Mouse (Mus musculus): ENCODE results near the gene Ubald1.
A peak's percentile ranks its signal among the peaks of the same experiment; 100 is the strongest.

Ubald1 gene

DNA sequence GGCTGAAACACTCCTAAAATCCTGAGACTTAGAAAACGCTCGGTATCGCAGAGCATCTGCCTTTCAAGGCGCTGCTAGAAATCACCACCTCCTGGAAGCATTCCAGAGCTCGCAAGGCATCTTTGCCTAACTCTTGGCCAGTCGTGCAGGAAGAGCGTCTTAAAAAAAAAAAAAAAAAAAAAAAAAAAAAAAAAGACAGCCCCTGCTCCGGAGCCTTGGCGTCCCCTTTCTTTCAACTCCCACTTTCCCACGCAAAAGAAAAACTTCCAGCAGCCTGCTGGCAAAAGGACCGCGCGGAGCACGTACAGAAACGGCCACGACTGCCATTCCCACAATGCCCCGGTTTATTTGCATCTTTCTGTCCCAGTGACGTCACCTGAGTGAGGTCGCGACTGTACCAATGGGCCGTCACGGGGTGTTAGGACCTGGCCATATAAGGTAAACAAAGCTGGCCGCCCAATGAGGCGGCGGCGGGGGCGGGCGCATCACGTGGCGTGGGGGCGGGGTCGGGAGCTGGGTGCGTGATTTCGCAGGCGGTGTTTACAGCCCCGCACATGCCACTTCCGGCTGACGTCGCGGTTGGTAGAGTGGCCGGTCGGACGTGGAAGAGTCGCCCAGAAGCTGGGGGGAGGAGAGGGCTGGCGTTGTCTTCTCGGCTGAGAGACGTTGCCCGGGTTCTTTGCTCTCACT lies at the start of gene Ubald1:
Ubald1 (minus strand) TSS at position 180 of the 690 bp plus-strand sequence.
- peak; percentile 96 for DNase-seq (ENCODE audit: low read depth, low spot score)

DNA sequence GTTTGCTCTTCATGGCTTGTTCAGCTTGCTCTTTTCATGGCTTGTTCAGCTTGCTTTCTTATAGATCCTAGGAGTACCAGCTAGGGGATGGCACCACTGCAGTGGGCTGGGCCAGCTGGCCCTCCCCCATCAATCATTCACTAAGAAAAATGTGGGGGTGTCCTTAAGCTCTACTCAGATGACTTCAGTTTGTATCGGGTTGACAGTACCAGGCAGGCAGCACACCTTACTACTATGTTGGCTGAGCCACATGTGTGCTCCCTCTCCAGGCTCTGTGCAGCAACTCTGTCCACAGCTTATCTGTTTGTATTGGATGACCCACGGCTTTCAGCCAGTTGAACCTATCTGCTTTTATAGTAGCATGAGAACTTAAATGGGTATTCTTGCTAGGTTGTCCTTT lies 48.4 kb upstream of the Ubald1 start:
- no peak for DNase-seq (ENCODE audit: low read depth, low spot score)

DNA sequence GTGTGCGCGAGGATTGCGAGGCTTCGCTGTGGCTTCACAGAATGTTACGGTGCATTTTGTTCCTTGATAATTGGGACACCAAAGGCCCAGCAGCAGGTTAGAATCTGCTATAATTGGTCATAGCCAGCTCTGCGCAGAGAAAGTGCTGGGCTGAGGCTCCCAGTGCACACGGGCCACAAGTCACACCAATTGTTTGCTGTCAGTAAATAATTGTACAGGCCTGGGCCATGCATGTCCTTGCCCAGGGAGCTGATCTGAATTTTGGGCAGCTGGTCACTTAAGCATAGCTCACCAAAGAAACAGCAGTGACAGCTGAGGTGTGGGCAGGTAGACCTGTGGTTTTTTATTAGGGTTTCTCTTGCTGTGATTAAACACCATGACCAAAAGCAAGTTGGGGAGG lies 47.9 kb upstream of the Ubald1 start:
- DNase-seq (ENCODE audit: low read depth, low spot score) = no peak

DNA sequence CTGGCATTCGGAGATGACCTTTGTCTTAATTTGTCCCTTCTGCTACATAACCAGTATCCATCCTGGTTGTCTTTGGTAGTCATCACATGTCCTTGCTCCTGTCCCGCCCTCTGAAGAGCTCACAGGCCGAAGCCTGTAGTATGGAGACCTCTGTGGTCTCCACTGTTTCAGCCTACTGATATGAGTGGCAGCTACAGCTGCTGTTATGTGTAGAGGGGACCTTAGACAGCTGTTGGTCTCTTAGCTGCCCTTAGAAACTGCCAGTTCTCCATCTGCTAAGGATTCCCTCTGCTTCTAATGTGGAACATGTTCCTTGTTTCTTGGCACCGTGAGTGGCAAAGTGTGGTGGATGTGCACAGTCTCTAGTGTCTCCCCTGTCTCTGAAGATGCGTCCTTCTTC lies 43.9 kb upstream of the Ubald1 start:
- DNase-seq (ENCODE audit: low read depth, low spot score) = no peak

DNA sequence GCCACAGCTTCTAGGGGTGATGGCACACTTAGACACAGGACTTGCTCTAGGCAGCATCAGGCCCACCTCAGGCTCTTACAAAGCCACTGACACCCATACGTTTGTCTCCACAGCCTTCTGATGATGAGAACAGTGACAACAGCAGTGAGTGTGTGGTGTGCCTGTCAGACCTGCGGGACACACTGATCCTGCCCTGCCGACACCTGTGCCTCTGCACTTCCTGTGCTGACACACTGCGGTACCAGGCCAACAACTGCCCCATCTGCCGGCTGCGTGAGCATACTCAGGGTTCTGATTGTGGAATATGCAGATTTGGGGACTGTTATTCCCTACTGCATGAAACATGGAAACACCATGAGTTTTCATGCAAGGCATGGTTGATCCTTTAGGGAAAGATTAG lies 42.4 kb upstream of the Ubald1 start:
- no peak for DNase-seq (ENCODE audit: low read depth, low spot score)

DNA sequence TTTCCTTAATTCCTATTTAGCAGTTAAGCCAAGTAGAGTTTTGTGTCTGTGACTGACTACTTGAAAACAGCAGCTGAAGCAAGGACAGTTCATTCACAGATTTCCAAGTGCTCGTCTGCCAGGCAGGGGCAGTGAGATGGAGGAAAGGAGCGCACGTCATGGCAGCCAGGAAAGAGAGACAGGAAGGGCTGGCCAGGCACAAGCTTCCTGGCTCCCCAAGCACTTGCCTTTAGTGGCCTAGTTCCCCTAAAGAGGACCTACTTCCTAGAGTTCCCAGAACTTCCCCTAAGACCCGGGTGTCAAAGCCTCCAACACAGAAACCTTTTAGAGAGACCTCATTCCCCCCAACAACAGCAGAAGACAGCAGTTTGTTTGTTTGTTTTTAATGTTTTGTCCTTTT lies 40.4 kb upstream of the Ubald1 start:
- no peak for DNase-seq (ENCODE audit: low read depth, low spot score)

DNA sequence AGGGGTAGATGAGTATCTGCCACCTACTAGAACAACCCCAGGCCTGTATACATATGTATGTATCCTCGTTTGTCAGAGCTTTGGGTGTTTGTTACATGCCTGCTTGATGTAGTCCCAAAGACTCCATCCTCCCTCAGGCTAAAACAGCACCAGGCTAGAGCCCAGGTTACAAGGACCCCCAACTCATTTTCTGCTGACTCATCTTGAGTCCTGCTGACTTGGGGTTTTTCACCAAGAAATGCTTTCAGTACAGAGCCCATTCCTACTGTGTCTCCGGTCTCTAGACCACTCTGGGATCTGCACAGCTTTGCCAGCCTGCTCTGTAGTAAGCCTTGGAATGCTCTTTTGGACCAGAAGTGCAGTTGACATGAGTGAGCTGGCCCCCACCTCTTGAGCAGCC lies 36.5 kb upstream of the Ubald1 start:
- no peak for DNase-seq (ENCODE audit: low read depth, low spot score)

DNA sequence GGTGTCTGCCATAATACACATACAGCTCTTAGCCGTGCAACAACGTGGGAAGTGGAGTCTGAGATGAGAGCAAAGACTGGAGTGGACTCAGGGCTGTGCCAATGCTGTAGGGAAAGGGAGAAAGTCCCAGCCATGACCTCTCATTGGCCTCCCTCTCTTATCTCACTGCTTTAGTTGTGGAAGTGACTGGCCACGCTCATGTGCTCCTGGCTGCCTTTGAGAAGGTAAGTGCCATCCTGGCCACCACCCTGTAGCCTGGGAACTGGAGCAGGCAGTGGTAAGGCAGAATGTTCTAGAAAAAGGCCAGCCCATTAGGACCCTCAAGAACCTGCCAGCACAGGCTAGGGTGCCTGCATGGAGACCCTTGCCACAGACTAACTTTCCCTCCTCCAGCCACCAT lies 35.8 kb upstream of the Ubald1 start:
- no peak for DNase-seq (ENCODE audit: low read depth, low spot score)

DNA sequence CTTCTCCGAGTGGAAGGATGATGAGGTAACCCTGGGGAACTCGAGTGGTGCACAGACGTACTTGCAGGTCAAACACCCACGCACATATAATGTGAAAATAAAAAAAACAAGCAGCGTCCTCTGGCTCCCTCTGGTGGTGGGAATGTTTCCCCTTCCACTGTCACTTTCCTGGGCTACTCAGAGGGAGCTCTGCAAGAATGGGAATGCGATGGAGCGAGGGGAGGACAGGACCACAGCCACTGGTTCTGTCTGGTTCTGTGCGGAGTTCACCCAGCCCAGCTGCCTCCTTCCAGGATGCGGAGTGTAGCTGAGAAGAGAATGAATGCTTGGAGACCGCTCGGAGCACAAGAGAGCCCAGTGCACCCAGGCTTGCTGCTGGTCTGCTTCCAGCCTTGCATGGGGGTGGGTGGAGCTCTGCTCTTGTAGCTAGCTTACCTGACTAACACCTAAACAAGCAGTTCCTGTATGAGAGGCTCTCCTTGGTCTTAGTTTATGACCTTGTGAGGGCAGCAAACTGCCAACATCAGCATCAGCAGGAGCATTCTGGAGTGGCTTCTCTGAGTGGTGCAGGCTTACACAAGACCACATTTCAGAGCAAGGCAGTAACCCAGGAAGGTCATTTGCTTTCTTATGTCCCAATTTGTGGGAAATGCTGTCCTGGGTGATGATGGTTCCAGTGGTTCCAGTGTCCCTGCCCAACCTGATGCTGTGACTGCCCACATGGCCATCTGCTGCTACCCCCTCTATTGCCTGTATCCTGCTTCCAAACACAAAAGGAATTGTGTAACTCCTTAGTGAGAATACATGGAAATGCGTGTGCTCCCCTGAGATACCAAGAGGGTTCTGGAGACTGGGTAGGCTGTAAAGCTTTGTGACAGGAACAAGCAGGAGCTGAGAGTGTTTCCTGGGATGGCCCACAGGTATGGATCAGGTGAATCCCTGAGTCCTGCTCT lies 33.9 kb upstream of the Ubald1 start:
- peak; percentile 48 for DNase-seq (ENCODE audit: low read depth, low spot score)

DNA sequence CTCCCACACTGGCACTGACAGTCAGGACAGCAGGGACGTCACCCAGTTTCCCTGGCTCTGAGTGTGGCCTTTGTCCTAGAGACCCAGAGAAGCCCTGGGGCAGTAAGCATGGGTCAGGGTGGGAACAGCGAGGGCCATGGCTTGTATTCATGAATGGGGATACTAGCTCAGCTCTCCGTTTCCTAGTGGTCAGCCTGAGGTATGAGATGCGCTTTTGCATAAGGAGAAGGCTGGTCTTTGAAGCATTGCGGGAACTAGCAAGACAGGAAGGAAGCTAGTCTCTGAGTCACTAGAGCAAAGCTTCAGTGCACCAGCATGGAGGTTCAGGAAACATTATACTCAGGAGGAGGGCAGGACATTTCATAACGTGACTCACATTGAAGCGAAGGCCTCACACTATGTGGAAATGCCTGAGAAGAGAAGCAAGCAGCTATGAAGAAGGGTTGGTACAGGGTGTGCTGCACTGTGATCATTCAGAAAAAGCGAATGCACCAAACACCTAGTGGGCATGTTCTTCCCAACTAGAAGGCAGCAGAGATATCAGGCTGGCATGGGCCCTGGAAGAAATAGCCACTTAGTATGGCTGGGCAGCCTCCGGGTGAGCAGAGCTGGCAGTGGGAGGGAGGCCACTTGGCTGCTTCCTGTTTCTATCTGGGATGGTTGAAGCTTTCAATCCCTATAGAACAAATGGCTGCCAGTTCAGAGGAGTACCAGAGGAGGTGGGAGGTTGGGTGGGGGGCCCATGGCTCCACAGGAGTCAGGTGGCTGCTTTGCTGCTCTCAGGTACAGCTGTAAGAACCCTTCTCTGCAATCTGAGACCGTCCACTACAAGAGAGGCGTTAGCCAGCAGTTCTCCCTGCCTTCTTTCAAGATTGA lies 33.0 kb upstream of the Ubald1 start:
- no peak for DNase-seq (ENCODE audit: low read depth, low spot score)

DNA sequence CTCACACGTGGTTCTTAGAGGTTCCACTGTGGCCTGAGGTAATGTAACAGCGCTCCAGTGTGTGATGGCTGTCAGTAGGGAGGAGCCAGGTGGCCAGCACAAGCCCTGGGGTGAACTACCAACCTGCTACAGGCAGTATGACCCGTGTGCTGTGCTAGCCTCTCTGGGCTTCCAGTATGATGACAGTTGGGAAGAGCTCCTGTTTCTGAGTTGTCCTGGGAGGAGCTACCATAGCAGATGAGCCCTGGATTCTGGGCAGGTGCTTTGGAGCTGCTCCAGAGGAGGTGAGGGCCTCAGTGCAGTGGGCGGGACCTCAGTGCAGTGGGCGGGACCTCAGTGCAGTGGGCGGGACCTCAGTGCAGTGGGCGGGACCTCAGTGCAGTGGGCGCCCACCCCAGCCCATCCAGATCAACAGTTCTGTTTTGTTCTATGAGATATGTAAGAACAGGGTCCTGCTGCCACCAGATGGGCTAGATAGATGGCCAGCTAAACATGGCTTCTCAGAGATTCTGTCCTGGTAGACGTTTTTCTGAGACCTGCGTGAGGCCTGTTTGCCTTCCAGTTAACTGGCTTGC lies 32.0 kb upstream of the Ubald1 start:
- no peak for DNase-seq (ENCODE audit: low read depth, low spot score)

DNA sequence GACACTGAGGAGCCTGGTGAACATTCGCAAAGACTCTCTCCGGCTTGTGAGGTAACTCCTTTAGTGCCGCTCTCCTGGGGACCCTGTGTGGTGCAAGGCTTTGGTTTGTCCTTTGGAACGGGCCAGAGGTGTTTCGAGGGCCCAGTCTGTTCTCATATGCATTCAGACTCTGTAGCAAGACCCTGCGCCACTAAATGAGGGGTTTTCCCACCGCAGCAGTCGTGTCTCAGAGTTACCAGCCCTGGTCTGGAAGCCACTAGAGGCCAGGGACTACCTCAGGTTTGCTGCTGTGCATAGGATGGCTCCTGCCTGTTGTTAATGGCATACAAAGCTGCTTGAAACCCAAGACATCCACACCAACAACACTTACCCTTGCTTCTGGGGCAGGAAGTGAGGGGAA lies 30.6 kb upstream of the Ubald1 start:
- no peak for DNase-seq (ENCODE audit: low read depth, low spot score)

DNA sequence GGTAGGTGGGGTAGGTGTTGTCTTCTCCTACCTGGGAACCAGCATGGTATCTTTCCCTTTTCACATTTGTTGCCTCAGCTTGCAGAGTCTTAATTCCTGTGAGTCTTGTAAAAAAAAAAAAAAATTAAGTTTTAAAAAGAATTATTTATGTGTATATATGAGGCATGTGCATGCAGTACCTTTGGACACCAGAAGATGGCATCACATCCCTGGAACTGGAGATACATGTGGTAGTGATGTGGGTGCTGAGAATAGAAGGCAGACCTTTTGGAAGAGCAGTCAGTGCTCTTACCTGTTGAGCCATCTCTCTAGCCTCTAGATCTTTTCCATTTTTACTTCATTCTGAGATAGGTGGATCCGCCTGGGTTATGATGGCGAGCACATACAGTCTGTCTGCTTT lies 29.6 kb upstream of the Ubald1 start:
- DNase-seq (ENCODE audit: low read depth, low spot score) = no peak

DNA sequence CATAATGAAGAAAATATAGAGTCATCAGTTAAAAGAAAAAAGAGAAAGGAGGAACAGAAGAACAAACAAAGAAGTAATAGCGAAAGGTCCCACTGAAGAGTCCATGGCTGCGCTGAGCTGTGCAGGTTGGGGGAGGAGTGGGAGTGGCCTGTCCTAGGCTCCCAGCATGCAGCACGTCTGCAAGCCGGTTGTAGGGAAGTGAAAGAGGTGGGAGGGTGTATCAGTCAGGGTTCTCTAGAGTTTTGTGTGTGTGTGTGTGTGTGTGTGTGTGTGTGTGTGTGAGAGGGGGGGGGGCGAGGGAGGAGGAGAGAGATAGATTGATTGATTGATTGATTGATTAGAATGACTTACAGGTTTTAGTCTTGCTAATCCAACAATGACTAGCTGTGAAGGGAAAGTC lies 27.9 kb upstream of the Ubald1 start:
- DNase-seq (ENCODE audit: low read depth, low spot score) = no peak

DNA sequence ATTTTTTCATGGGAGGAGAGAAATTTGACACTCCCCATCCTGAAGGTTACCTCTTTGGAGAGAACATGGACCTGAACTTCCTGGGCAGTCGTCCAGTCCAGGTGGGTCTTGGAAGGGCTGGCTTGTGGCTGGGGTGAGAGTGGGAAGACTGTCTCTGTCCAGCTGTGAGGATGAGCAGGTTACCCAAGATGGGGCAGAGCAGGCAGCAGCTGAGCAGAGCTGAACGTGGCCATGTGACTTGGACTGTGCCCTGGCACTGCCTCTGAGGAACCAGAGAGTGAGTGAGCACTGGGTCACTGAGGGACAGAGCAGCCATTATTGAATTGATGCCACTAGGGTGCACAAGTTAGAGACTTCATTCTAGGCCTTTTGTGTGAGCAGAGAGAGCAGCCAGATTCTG lies 27.3 kb upstream of the Ubald1 start:
- no peak for DNase-seq (ENCODE audit: low read depth, low spot score)

DNA sequence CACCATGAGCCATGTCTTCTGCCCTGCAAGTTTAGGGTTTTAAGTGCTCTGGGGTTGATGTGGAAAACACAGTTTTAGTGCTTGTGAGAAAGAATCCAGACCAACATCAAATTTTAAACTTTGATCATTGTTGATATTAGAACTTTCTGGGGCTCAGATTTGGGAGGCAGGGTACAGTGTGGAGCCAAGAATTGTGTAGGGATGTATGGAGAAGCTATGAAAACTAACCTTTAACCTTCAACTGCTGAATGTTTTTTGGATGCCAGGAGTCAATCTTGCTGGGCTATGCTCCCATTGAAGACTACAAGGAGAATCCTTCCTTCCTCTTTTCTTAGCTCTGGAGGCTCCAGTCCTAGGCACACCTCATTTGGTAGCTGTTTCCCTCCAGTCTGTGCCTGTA lies 26.4 kb upstream of the Ubald1 start:
- DNase-seq (ENCODE audit: low read depth, low spot score) = no peak

DNA sequence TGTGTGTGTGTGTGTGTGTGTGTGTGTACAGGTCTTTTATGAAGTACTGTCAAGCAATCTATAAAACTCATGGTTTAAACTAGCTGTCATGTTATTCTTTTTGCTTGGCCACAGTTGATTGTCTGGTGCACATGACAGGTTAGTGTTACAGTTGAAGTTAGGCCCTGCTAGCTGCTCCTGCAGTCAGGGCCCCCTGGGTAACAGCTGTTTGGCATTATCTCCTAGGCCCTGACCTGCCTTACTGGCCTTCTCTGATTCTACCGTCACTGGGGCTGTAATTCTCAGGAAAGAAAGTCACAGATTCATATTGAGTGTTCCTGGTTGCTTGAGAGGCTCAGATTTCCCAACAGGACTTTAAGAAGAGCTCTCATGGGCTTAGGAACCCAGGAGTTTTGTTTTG lies 25.5 kb upstream of the Ubald1 start:
- no peak for DNase-seq (ENCODE audit: low read depth, low spot score)

DNA sequence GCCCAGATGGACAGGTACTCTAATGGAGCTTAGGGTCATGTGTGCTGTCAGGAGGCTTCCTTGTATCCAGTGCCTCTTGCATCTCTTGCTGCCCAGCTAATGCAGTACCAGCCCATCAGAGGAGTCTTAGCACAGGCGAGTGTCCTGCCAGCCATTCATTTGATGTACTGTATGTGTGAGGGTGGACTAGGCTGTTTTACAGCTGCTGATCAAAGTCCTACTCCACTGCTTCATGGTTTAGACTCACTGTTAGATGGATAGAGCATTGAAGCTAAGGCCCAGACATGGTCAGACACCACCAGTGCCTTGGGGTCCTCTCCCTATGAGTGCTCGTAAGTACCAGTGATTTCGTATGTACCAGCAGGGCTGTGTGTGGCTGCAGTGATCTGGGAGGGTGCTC lies 24.8 kb upstream of the Ubald1 start:
- DNase-seq (ENCODE audit: low read depth, low spot score) = no peak

DNA sequence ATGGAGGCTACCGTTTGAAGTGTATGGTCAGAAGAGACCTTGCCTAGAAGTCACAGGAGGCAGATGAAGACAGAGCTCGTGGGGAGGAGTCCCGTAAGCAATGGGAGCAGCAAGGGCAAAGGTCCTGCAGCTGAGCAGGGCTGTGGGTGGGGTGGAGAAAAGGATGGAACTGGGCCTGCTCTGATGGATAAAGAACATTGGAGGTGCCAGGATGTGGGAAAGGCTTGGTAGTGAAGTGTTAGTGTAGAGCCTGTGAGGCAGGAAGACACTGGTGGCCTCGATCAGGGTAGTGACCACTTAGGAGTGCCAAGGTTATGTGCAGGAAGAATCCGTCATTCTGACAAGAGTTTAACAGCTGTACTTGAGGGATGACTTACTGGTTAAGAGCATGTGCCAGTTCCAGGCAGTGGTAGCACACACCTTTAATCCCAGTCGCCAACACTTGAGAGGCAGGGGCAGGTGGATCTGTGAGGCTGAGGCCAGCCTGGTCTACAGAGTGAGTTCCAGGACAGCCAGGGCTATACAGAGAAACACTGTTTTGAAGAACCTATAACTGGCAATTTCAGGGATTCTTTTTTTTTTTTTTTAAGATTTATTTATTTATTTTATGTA lies 23.5 kb upstream of the Ubald1 start:
- no peak for DNase-seq (ENCODE audit: low read depth, low spot score)

DNA sequence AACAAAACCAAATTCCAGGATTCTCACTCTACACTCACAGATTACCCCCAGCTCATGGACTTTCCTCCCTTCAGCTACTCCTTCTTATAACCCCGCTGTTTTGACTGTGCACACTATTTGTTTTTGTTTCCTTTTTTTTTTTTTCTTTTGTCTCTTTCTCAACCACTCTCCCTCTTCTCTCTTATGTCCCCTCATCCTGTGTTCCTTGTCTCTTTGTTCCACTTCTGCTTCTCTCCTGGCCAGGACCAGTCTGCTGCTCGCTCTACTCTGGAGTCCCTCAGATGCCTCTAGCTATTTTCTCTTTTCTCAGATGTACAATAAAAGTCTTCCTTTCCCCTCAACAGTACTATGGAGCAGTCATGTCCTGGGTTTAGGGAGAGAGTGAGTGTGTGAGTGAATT lies 22.3 kb upstream of the Ubald1 start:
- DNase-seq (ENCODE audit: low read depth, low spot score) = no peak

DNA sequence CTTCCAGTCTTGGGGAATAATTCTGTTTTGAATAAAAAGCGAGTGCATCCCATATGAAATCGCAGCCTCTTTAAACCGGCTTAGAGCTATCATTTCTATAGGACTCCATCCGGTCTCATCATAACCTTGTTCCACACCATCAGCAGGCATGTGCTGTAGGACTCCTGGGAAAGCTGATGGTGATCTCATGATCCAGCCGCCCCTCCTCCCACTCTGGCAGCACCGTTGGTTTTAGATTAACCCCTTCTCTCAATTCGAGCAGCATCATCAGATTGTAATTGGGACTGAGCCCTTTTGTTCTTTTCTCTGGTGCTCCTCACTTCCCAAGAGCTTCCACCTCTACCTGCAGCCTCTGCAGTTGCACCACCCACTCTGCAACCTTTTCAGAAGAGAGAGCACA lies 21.1 kb upstream of the Ubald1 start:
- no peak for DNase-seq (ENCODE audit: low read depth, low spot score)

Measured in c-Kit-negative CD71-positive TER-119-positive erythroid progenitor cells, embryonic 14.5 days (primary cell).